Mouse (Mus musculus) embryonic fibroblast, embryonic 13.5 days (primary cell): ENCODE measurements around the gene Uspl1. TPM values are rescaled to one million over a fixed set of nuclear protein-coding genes. Genes with fewer than 3 reads are reported as not detected.
A peak's percentile ranks its signal among the peaks of the same experiment; 100 is the strongest.

ENCODE experiments used
- H3K27ac ChIP-seq: 2 replicates; pipeline ENCODE4 v1.5.1; 2012; ENCODE audit warnings: low read length, control low read depth, inconsistent platforms; ENCODE audit not compliant: insufficient read depth
- H3K4me1 ChIP-seq: 2 replicates; pipeline ENCODE4 v1.6.1; 2011; ENCODE audit warnings: low read length; ENCODE audit not compliant: control insufficient read depth, insufficient read depth
- H3K4me3 ChIP-seq: 2 replicates; pipeline ENCODE4 v1.5.1; 2011; ENCODE audit warnings: mild to moderate bottlenecking, control low read depth, low read length; ENCODE audit not compliant: insufficient read depth
- CTCF ChIP-seq: IDR thresholded peaks from 2 replicates; pipeline ENCODE4 v1.5.1; 2011; ENCODE audit warnings: mild to moderate bottlenecking, control low read depth, low read length, moderate library complexity, borderline replicate concordance; ENCODE audit not compliant: insufficient read depth
- POLR2A ChIP-seq: IDR thresholded peaks from 2 replicates; pipeline ENCODE4 v1.6.1; 2011; ENCODE audit warnings: low read depth, mild to moderate bottlenecking, control low read depth, low read length, moderate library complexity
- polyA plus RNA-seq: library from polyadenylated mRNA; stranded (reverse); fragments of >200 nt; gene quantifications from 2 replicates; pipeline ENCODE4 v1.2.4, GENCODE M21; 2011; ENCODE audit warnings: low read depth; ENCODE audit not compliant: missing spikeins, insufficient read length

The Uspl1 gene
- polyA plus RNA-seq, 1 experiment = 37.2 TPM

DNA sequence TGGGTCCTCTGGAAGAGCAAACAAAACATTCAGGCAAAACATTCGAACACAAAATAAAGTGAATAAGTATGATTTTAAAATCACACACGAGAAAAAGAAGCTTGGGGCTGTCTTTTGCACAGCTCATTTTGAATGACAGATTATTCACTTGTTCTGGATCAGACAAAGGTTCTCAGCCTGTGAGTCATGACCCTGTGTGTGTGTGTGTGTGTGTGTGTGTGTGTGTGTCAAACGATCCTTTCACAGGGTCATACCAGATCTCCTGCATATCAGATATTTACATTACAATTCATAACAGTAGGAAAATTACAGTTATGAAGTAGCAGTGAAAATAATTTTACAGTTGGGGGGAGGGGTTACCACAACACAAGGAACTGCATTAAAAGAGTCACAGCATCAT lies 68.2 kb downstream of the Uspl1 start:
- TF ChIP-seq POLR2A (no peak), CTCF (no peak)
- peaks cover 5% of the 10 kb centered on the region; the same call in 1 of the 2 replicates for H3K4me1 ChIP-seq
- no peak overlapping the region for H3K27ac ChIP-seq
- no peak overlapping the region for H3K4me3 ChIP-seq

GRCm38 (mm10) chr5:149253491-149253890 lies 69.3 kb downstream of the Uspl1 start:
- no peak overlapping the region for H3K27ac ChIP-seq
- no peak for TF ChIP-seq CTCF
- TF ChIP-seq POLR2A = no peak
- H3K4me3 ChIP-seq = no peak overlapping the region
- peaks cover 5% of the 10 kb centered on the region; the same call in 1 of the 2 replicates for H3K4me1 ChIP-seq

- no peak for TF ChIP-seq POLR2A
- Histone ChIP-seq H3K27ac (peak overlapping the region; percentile 38), H3K4me3 (no peak overlapping the region), H3K4me1 (peaks cover 5% of the 10 kb centered on the region; the same call in 1 of the 2 replicates)
Observed at GRCm38 (mm10) chr5:149255522-149255921, 71.4 kb downstream of the Uspl1 start.

DNA sequence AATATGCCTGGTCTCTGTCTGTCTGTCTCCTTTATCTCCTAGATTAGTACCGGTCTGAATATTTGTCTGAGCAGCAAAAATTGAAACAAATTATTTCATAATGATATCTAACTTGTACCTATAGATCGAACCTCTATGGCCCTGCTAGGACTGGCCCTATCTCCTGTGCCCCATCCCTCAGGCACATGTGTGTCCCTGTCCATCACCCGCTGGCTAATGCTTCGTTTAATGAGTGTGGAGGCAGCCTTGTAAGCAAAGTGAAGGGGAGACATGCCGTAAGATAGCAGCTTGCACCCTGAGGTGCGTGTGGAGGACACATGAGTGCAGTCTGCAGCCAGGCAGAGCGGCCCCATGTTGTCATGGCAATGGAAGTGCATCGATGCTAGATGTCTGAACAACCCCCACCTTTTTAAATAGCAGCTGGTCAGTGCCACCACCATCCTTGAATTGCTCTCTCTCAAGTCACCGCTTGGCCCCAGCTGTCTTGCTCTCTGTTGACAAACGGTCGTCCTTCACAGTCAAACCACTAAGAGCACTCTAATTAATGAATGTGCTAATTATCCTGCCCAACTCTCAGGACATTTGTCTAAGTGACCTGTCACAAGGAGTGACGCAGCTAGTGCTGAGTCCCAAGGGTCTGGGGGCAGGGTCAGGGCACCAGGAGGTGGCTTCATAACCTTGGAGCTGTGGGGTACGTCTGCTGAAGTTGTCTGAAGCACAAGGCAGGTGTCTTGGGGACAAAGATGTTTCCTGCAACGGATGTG lies 73.5 kb downstream of the Uspl1 start:
- TF ChIP-seq POLR2A (no peak), CTCF (no peak)
- no peak overlapping the region for H3K4me3 ChIP-seq
- H3K4me1 ChIP-seq = 0 out of 2 replicates have a peak, but pooled peaks cover 3% of the 10 kb centered on the region
- H3K27ac ChIP-seq = no peak overlapping the region

DNA sequence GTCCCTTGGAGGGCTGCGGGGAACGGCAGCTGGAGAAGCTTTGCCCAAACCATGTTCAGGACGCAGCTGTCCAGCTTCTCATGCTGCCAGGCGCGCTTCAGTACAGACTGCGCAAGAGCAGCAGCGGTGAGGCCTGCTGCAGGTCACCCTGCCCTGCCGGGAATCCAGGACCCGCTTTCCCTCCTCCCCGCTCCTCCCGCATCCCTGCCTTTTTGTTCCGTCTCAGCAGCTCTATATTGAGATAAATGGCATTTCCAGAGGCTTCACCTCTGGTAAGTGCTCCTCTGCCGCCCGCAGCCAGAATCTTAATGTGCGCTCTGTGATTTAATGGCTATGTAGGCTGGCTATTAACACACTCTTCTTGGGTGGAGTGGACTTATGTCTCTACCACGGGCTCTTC lies 74.9 kb downstream of the Uspl1 start:
- no peak overlapping the region for H3K27ac ChIP-seq

GRCm38 (mm10) chr5:149261449-149261848 lies 77.3 kb downstream of the Uspl1 start:
- H3K4me3 ChIP-seq = no peak overlapping the region
- TF ChIP-seq POLR2A (no peak), CTCF (no peak)
- no peaks in the 10 kb centered on the region for H3K4me1 ChIP-seq
- no peak overlapping the region for H3K27ac ChIP-seq

More for the DNA sequence above, 74.9 kb downstream of the Uspl1 start:
- TF ChIP-seq POLR2A (no peak), CTCF (no peak)
- Histone ChIP-seq H3K4me3 (no peak overlapping the region), H3K4me1 (0 out of 2 replicates have a peak, but pooled peaks cover 3% of the 10 kb centered on the region)

GRCm38 (mm10) chr5:149261866-149262265 lies 77.7 kb downstream of the Uspl1 start:
- Histone ChIP-seq H3K27ac (no peak overlapping the region), H3K4me3 (no peak overlapping the region), H3K4me1 (no peaks in the 10 kb centered on the region)
- TF ChIP-seq CTCF = no peak
- TF ChIP-seq POLR2A = no peak

- H3K4me3 ChIP-seq = no peak within 1 kb of the TSS
- H3K27ac ChIP-seq = no peak within 1 kb of the TSS
- TF ChIP-seq POLR2A (no peak), CTCF (no peak)
- H3K4me1 ChIP-seq = no peaks in the 10 kb centered on the region
Observed at GRCm38 (mm10) chr5:149264405-149264804, 80.3 kb downstream of the Uspl1 start, which contains the start of gene Alox5ap. Gene Alox5ap (plus strand): TSS chr5:149264767.

GRCm38 (mm10) chr5:149264878-149265279 lies 80.7 kb downstream of the Uspl1 start:
- H3K27ac ChIP-seq = no peak overlapping the region
- H3K4me1 ChIP-seq = no peaks in the 10 kb centered on the region
- no peak for TF ChIP-seq CTCF
- no peak for TF ChIP-seq POLR2A
- no peak overlapping the region for H3K4me3 ChIP-seq

Other genes with a start within 250 kb of the Uspl1 start
- 7.0 and 7.1 TPM in 2 replicates for gene Gm42791, start 189.2 kb upstream of the Uspl1 start, polyA plus RNA-seq
- gene Hmgb1, start 139 bp downstream of the Uspl1 start, polyA plus RNA-seq = 131 and 138 TPM in 2 replicates
- 1.4 and 6.0 TPM in 2 replicates for gene Alox5ap, start 80.4 kb downstream of the Uspl1 start, polyA plus RNA-seq
- 70.2 and 77.2 TPM in 2 replicates for gene Medag, start 227.4 kb downstream of the Uspl1 start, polyA plus RNA-seq